Mouse (Mus musculus): ENCODE results near the gene Pacsin3.

DNA sequence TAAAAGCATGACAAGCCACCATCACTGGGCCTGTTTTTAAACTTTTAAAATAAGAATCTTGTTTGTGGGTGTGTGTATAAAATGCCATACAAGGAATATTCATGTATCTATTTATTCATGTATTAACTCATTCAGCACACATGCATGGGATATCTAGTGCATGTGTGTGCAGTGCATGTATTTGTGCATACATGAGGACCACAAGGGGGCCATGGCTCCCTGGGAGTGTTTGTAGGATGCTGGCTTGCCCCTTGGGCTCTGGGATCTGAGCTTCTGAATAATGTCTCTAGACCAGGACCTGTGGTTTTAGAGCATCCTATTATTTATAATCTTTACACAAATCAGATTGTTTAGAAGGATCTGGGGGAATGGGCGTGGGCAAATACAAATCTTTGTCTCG lies 45.0 kb downstream of the Pacsin3 start:
- 0 out of 2 replicates have a peak, but pooled peaks have one; percentile 7 for TF ChIP-seq CTCF (IDR thresholded peaks at IDR 0.05; ENCODE audit: low read depth)
- no peak for TF ChIP-seq EP300 (IDR thresholded peaks at IDR 0.05; ENCODE audit: low read depth)
